Mouse (Mus musculus): ENCODE data around the gene Arl4c. TPM values are rescaled to one million over a fixed set of nuclear protein-coding genes. Genes with fewer than 3 reads are reported as not detected.

Gene Arl4c
- total RNA-seq, 2 experiments from 2014 or later = 18.8 to 21.0 TPM

- DNase-seq = peak; percentile 45 to 47
- intact Hi-C loops (cut with DNase I) = loop anchor here (1.0 to 10.0 kb wide), 3 partner anchors 143 to 350 kb away; no protein-coding TSS in a partner anchor
Observed at GRCm38 (mm10) chr1:88705050-88705449, 3.0 kb upstream of the Arl4c start.

GRCm38 (mm10) chr1:88700961-88701861, 810 bp downstream of the Arl4c start:
- peak; percentile 66 to 71 for DNase-seq
- intact Hi-C loops (cut with DNase I) = loop anchor here (1.0 to 10.0 kb wide), 3 partner anchors 42 to 346 kb away; no protein-coding TSS in a partner anchor

GRCm38 (mm10) chr1:88699856-88700791, 1.9 kb downstream of the Arl4c start:
- intact Hi-C loops (cut with DNase I) = loop anchor here (1.0 to 10.0 kb wide), 3 partner anchors 41 to 345 kb away; no protein-coding TSS in a partner anchor
- DNase-seq = peak; percentile 45 to 55

- DNase-seq = peak; percentile 62 to 66
- intact Hi-C loops (cut with DNase I) = no loop called here
Observed at GRCm38 (mm10) chr1:88699401-88699800, 2.6 kb downstream of the Arl4c start.

- intact Hi-C loops (cut with DNase I) = no loop called here
- no peak for DNase-seq
Observed at GRCm38 (mm10) chr1:88698926-88699325, 3.1 kb downstream of the Arl4c start.

DNA sequence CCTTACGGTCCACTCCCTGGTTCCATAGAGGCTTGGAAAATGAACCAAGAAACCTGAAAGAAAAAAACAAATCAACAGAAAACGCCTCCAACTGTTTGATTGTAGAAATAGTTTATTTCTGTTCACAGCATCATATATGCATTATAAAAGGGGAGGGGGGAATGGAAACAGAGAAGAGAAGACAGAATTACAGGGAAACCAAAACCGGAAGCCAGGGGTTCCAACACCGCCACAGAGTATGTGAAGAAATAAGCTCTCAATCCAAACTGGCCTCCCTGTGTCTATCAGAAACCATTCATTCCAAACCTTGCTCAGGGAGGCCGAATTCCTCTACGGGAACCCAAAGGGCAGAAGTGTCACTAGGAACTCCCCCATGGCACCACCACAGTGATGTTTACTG, 3.9 kb downstream of the Arl4c start:
- intact Hi-C loops (cut with DNase I) = no loop called here
- DNase-seq = no peak

DNA sequence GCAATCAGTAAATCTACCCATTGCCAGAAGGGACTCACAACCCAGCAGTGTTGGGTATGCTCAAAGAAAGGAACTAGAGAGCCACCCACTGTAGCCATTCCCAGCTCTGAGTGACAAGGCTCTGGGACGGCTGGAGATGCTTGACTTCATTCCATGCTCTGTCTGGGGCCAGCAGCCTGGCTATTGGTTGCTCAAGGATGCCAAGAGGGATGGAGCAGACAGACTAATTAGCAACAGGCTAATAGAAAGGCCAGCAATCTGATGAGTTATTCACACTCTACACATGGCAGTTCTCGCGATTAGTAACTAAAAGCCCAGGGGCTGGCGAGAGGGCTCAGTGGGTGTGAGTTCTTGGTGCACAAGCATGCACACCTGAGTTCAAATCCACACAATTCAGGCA, 5.6 kb downstream of the Arl4c start:
- intact Hi-C loops (cut with DNase I) = no loop called here
- no peak for DNase-seq

DNA sequence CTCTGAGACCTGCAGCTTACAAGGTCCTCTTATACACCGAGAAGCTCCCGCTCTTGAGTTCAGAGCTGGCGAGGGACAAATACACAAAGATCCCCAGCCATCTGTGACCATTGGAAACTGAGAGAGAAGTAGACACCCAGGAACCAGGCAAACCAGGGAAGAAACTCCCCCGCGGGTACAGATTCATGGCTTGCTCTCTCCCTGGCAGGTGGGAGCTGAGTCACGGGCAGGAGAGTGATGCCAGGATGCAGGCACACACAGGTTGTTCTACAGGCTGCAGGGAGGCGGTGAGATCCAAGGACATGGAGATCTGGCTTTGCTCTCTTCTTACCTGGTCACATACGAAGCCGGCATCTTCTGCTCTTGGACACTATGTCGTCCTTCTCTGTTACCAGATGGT, 7.7 kb downstream of the Arl4c start:
- intact Hi-C loops (cut with DNase I) = no loop called here
- no peak for DNase-seq

DNA sequence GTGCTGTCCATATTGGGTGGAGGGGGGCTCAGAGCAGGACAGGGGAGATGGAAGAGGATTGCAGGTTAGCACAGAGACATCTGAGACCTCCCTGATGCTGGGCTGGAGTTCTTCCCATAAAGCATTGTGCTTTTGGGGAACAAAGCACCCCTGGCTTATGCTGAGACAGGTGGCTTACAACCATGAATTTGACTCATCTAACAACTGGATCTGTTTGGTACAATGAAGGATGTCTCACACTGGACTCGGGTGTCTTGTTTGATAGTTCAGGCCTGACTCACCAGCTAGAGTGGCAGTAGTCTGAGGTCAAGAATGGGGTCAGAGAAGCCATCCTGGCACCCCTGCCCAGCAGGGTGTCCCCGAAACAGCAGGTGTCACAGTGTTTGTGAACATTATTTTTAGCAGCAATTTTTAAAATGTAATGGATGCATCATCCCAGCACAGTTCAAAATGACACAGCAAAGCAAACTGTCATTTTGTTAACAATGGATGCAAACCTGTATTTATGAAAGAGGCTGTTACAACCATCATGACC, 9.7 kb downstream of the Arl4c start:
- no peak for DNase-seq
- intact Hi-C loops (cut with DNase I) = no loop called here

DNA sequence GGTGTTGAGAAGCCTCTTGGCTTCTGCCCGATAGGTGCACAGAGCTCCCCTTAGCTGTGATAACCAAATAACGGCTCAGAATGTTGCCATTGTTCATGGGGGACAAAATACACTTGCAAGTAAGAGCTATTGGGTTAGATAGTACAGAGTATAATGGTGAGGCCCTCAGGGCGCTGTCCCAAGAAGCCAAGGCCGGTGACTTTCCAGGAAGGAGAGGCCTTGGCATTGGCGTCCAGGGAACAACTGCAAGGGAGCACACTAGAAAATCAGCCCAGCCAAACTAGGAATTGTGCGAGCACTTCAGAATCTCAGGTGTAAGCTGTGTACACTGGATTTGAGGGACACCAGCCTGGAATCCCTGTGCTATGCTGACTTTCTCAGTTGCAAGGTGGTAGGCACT, 11.4 kb downstream of the Arl4c start:
- intact Hi-C loops (cut with DNase I) = no loop called here
- DNase-seq = no peak

DNA sequence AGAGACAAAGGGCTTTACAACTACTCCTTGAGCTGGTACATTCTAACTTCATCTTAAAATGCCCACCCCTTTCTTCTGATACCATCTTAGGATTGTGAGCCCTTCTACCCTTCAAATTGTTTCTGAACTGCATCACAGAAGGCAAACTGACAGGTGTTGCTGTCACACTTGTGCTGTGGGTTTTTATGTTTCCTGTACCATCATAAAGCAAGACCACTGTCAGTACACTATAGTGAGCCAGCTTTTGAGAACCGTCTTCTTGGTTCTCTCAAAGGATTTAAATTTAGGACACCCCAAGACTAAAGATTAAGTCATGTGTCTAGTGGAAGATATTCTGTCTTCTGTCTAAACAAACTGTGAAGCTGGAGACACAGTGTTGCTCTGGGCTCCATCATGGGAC, 17.3 kb downstream of the Arl4c start:
- no peak for DNase-seq
- intact Hi-C loops (cut with DNase I) = no loop called here

GRCm38 (mm10) chr1:88681596-88681995, 20.4 kb downstream of the Arl4c start:
- DNase-seq = no peak
- intact Hi-C loops (cut with DNase I) = no loop called here

GRCm38 (mm10) chr1:88680804-88681203, 21.2 kb downstream of the Arl4c start:
- DNase-seq = no peak
- intact Hi-C loops (cut with DNase I) = no loop called here

- intact Hi-C loops (cut with DNase I) = no loop called here
- DNase-seq = no peak
Observed at GRCm38 (mm10) chr1:88678231-88678739, 23.7 kb downstream of the Arl4c start.

GRCm38 (mm10) chr1:88670807-88671206, 31.2 kb downstream of the Arl4c start:
- DNase-seq = no peak
- intact Hi-C loops (cut with DNase I) = no loop called here

- DNase-seq = no peak
Observed at GRCm38 (mm10) chr1:88668846-88669810, 32.9 kb downstream of the Arl4c start.

DNA sequence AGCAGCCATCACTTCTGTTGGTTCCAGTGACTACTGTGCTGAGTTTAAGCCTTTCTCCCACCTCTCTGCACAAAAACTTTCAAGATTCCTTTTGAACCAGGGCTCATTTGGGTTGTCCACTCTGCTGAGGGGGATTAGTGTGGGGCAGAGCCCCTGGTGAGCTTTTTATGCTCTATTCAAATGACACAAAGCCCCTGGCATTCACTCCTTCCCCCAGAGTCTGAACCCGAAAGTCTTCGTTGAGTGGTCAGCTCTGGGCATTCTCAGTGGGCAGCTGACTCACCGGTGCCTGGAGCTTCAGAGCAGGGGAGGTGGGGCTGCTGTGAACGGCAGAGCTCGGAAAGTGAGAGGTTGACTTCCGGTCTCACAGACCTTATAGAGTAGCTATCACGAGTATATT, 33.7 kb downstream of the Arl4c start:
- intact Hi-C loops (cut with DNase I) = no loop called here
- no peak for DNase-seq

More at GRCm38 (mm10) chr1:88668846-88669810, 32.9 kb downstream of the Arl4c start:
- intact Hi-C loops (cut with DNase I) = no loop called here

GRCm38 (mm10) chr1:88664623-88665022, 37.4 kb downstream of the Arl4c start:
- no peak for DNase-seq
- intact Hi-C loops (cut with DNase I) = no loop called here

DNA sequence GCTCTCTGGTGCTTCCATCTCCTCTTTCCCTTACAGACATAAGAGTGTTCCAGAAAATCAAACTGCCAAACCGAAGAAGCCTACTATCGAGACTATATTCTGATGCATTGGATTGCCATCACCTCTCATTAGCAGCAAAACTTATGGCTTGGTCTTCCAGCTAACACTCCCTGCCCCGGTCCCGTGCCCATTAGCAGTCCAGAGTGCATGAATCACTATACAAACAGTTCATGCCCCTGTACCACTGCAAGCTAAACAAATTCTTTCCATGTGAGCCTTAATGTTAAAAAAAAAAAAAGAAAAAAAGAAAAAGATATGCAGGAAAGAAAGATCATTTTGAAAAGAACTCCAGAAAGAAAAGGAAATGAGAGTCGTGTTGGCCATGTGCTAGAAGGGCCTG, 39.3 kb downstream of the Arl4c start:
- no peak for DNase-seq
- intact Hi-C loops (cut with DNase I) = no loop called here

DNA sequence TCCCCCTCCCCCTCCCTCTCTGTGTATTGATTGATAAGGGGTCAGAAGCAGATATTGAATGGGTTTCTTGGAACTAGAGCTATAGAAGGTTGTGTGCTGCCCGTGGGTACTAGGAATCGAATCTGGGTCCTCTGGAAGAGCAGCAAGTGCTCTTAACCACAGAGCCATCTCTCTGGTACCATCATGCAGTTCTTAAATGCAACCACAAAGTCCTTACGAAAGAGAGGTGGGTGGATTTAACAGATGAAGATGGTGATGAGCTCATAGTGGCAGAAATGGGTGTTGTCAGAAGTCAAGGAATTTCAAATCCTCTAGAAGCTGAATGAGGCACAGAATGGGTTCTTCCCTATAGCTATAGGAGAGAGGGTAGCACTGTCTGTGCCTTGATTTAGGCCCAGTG, 40.8 kb downstream of the Arl4c start:
- intact Hi-C loops (cut with DNase I) = no loop called here
- DNase-seq = no peak

Data from heart, postnatal 10 days (tissue).